Mouse (Mus musculus): ENCODE data around the gene Mst1r.

- TF ChIP-seq POLR2A (IDR thresholded peaks at IDR 0.05; ENCODE audit: control insufficient read depth, extremely low read depth, insufficient read depth, low read length, poor library complexity) (no peak), CTCF (IDR thresholded peaks at IDR 0.05; ENCODE audit: borderline replicate concordance, control insufficient read depth, extremely low read depth, insufficient read depth, low read length, poor library complexity) (no peak)
Observed at GRCm38 (mm10) chr9:107918884-107919283, 12.2 kb downstream of the Mst1r start.
